Mouse (Mus musculus) frontal cortex, postnatal 25 days (tissue): ENCODE data around the gene Olfr1472.
"Not testable (repeated sequence)": the region's sequence is repeated elsewhere in the genome, so short reads cannot be mapped to it uniquely, and the experiment has no call there.

ENCODE experiments used
- DNase-seq, 2 experiments: peaks; one replicate each; pipeline ENCODE4 v3.0.0; 2022; ENCODE audit warnings: low spot score in 2 of 2

Gene Olfr1472

DNA sequence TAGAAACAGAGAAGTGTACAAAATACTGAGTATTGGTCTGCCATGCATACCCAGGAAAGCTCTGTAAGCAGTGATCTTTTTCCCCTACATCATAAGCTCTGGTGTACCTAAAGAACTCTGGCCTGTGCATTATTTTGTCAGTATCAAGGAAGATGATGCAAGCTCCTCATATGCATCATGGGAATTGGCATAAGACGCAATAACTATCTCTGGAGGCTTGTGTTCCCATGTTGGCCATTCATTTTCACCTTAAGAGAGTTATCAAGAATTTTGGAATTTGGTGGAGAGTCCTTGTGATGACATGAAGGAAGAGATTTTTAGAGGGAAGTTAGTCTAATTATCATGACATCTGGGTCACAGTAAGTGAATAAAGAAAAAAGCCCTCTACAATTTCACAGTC is at the start of gene Olfr1472:
Gene Olfr1472, minus strand, starts transcription at position 101 of the 400 bp plus-strand sequence.
- no peak for DNase-seq

DNA sequence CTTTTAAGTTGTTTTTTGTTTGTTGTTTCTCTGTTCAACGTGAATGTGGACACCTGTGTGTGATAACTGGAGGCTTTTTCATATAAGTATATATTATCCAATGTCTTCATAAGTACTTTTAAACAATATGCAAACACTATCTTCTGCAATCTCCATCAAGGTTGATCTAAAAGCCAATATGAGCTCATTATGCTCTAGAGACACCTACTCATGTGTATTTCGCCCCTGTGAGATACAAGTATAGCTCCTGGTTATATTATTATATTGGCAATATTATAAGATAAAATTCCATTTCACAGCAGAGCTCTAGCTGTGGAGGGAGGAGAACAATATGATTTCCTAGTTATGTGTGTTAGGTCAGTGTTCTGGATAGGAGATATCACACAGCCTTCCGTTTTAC is 44.4 kb upstream of the Olfr1472 start, which contains the start of gene Olfr1477:
Gene Olfr1477, plus strand, starts transcription at position 301 of the 400 bp plus-strand sequence.
- DNase-seq, result no peak

- no peak for DNase-seq
Observed at GRCm38 (mm10) chr19:13480096-13480495, 24.2 kb upstream of the Olfr1472 start, which contains the start of gene Olfr1475. Gene Olfr1475, minus strand, starts transcription at chr19:13480196.

DNA sequence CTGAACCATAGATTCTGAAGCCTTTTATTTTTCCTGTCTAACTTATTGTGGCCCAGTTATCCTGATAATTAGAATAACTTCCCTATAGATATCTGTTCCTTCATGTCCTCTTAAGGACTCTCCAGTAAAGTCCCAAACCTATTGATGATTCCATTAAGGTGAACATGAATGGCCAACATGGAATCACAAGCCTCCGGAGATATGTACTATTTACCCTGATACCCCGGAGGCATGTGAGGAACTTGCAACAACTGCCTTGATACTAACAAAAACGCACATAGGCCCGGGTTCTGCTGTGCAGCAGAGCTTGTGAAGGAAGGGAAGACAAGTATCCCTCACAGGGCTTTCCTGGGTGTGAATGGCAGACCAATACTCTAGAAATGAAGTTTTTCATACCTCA is 13.4 kb upstream of the Olfr1472 start, which contains the start of gene Olfr1474:
Gene Olfr1474, plus strand, starts transcription at position 301 of the 400 bp plus-strand sequence.
- DNase-seq, result not testable (repeated sequence)

GRCm38 (mm10) chr19:13443109-13443508 is 12.8 kb downstream of the Olfr1472 start, which contains the start of gene Olfr1471:
Gene Olfr1471, plus strand, starts transcription at chr19:13443409.
- not testable (repeated sequence) for DNase-seq

DNA sequence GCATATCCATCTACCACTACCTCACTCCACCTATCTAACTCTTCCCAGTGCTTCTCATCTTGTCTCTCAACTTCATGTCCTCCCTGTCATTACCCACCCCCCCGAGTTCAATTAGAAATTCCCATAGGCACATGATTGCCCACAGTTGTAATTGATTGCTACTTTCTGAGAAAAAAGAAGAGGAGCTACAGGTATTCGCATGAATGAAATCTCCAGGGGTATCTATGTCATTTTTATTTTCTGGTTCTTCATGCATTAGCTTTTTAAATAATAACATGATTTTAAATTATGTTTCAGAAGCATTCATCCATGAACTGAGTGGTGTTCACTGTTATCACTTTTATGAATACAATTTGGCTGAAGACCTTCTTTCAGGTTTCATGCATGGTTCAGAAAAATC is 48.3 kb downstream of the Olfr1472 start, which contains the start of gene Olfr1469:
Gene Olfr1469, plus strand, starts transcription at position 301 of the 400 bp plus-strand sequence.
- no peak for DNase-seq
